Mouse (Mus musculus) heart, embryonic 12.5 days (tissue): Measurements from ENCODE around the gene Trp53rka. TPM values are rescaled to one million over a fixed set of nuclear protein-coding genes. Genes with fewer than 3 reads are reported as not detected.

Experiments
- ATAC-seq: fragments of 200-750 bp; cut with Nextera tagmentation; 2 replicates; pipeline ENCODE4 v1.8.0; 2017; ENCODE audit warnings: moderate TSS enrichment, moderate library complexity; ENCODE audit not compliant: insufficient number of reproducible peaks, low FRiP score
- H3K27ac ChIP-seq: fragments of 300-500 bp; sonication (generic); 2 replicates; pipeline ENCODE4 v1.5.1; 2016; ENCODE audit warnings: mild to moderate bottlenecking, moderate library complexity; ENCODE audit not compliant: poor library complexity, severe bottlenecking
- H3K27me3 ChIP-seq: fragments of 300-500 bp; sonication (generic); replicated peaks from 2 replicates; pipeline ENCODE4 v1.6.1; 2016; ENCODE audit warnings: mild to moderate bottlenecking, moderate library complexity
- H3K36me3 ChIP-seq: fragments of 300-500 bp; sonication (generic); 2 replicates; pipeline ENCODE4 v1.6.1; 2016; ENCODE audit warnings: mild to moderate bottlenecking, moderate library complexity
- H3K4me1 ChIP-seq: fragments of 300-500 bp; sonication (generic); replicated peaks from 2 replicates; pipeline ENCODE4 v1.6.1; 2016; ENCODE audit warnings: mild to moderate bottlenecking
- H3K4me2 ChIP-seq: fragments of 300-500 bp; sonication (generic); 2 replicates; pipeline ENCODE4 v1.6.1; 2016; ENCODE audit warnings: mild to moderate bottlenecking, moderate library complexity
- H3K4me3 ChIP-seq: fragments of 300-500 bp; sonication (generic); 2 replicates; pipeline ENCODE4 v1.5.1; 2016; ENCODE audit warnings: mild to moderate bottlenecking
- H3K9ac ChIP-seq: fragments of 300-500 bp; sonication (generic); 2 replicates; pipeline ENCODE4 v1.6.1; 2016; ENCODE audit warnings: mild to moderate bottlenecking, moderate library complexity
- H3K9me3 ChIP-seq: fragments of 300-500 bp; sonication (generic); replicated peaks from 2 replicates; pipeline ENCODE4 v1.6.1; 2016; ENCODE audit warnings: mild to moderate bottlenecking, moderate library complexity
- WGBS: fragments of 180-500 bp; shearing (Covaris S2); methylation state at CpG from one replicate; pipeline ENCODE4 v1.1.7; 2016; 5-methylcytosine and 5-hydroxymethylcytosine counted together
- polyA plus RNA-seq: library from polyadenylated mRNA; unstranded; fragments of >200 nt; fragmentation: Nextera tagmentation; extraction: Ambion mirVana; gene quantifications from 2 replicates; pipeline ENCODE4 v1.2.1, GENCODE M21; 2016

The Trp53rka gene
- polyA plus RNA-seq, 1 experiment from 2014 or later, result 22.6 TPM

DNA sequence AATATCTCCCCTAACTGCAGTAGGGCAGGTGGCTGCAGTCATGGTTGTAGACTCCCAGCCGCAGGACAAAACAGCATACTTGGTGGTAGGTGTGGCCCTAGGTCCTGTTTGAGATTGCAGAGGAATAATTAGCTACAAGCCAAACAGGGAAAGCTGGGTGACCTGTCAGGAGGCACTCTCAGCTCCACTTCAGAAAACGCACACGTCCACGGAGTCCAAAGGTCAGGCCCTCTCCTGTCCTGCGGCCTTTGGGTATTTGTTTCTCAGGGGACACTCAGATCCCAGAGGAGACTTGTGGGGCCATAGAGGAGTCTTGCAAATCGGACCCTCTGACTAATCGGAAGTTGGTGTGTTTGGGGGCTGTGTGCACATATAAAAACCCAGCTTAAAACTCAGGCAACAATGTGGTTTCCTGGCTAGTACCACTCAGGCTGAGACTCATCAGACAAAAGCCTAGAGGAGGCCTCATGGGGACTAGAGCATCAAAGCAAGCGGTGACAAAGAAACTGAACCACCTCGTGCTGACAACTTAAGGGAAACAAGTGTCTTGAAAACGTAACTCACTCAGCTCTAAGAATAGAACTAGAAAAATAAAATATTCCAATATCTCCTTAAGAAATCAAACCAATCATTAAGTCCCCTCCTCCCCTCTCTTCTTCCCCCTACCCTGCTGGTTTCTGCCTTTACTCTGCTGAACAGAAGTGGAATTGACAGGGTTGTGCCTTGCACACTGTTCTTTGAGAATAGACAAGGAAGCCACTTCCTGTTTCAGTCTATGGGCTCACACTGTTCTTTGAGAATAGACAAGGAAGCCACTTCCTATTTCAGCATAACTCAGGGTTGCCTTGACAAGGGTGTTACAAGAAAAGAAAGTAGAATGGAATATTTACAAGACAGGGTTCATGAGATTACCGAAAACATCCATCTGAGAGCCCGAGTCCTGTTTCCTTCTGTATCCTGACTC is 40.1 kb downstream of the Trp53rka start:
- Histone ChIP-seq H3K9ac (no peak overlapping the region), H3K27ac (no peak overlapping the region), H3K4me3 (no peak overlapping the region), H3K36me3 (no peaks in the 10 kb centered on the region), H3K27me3 (peaks cover 3% of the 10 kb centered on the region), H3K4me2 (no peak overlapping the region), H3K9me3 (no peaks in the 10 kb centered on the region), H3K4me1 (no peaks in the 10 kb centered on the region)
- WGBS, result 71% methylated on average over 12 of the region's 12 CpGs
- ATAC-seq, result no peak

DNA sequence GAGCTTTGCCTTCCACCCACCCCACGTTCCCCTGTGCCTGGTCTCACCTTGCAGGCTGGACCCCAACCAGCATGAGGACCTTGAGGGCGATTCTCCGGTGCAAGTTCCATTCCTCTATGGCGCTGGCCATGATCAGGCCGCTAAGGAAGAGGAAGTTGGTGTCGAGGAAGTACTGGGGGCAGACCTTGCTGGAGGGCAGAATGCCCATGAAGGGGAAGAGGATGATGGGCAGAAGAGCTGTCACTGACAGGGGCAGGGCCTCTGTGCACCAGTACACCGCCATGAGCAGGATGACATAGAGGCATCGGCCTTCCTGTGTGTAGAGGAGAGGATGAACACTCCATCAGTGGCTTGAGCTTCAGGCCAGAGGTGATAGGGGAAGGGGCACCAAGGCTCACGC is 44.6 kb downstream of the Trp53rka start:
- ATAC-seq, result no peak
- no peak overlapping the region for H3K27ac ChIP-seq
- no peaks in the 10 kb centered on the region for H3K9me3 ChIP-seq
- 77% methylated on average over 9 of the region's 9 CpGs for WGBS
- H3K4me1 ChIP-seq, result no peaks in the 10 kb centered on the region
- H3K4me2 ChIP-seq, result no peak overlapping the region
- H3K36me3 ChIP-seq, result no peaks in the 10 kb centered on the region
- H3K27me3 ChIP-seq, result peaks cover under 1% of the 10 kb centered on the region; the same call in 1 of the 2 replicates
- H3K4me3 ChIP-seq, result no peak overlapping the region
- no peak overlapping the region for H3K9ac ChIP-seq

DNA sequence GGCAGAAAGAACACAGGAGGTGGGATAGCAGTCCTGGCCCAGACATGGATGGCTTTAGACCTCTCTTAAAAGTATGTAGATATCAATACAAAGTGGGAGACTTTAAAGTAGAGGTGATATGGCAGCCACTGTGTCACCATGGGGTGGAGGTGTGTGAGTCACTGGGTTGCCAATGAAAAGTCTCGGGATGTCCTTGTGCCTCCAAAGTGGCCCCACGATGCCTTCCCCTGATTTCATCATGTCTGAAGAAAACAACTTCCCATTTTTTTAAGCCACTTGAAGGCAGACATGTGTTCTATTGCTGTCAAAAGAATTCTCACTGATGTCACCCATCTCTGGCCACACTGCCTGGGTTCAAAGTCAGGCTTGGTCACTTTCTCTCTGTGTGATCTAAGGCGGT is 48.3 kb downstream of the Trp53rka start:
- H3K27ac ChIP-seq, result no peak overlapping the region
- H3K27me3 ChIP-seq, result peaks cover 6% of the 10 kb centered on the region; the same call in 1 of the 2 replicates
- no peak overlapping the region for H3K9ac ChIP-seq
- H3K4me2 ChIP-seq, result no peak overlapping the region
- no peak for ATAC-seq
- 70% methylated on average over 3 of the region's 3 CpGs for WGBS
- no peak overlapping the region for H3K4me3 ChIP-seq
- H3K9me3 ChIP-seq, result no peaks in the 10 kb centered on the region
- no peaks in the 10 kb centered on the region for H3K4me1 ChIP-seq
- no peaks in the 10 kb centered on the region for H3K36me3 ChIP-seq

DNA sequence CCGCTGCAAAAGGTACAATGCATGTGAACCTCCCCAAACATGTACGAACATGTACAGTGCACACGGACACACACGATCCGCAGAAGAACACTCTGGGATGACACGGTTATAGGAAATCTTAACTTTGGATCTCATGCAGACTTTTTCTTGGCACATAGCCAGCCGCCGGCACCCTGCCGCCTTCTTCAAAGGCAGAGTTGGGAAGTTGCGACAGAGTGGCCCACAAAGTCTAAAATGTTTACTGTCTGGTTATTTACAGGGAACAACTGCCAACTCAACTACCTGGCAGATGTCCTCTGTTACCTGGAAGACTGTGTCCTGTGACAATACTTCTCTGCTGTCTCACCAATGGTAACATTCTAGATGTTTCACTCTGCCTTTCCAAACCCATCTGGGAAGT is 50.1 kb downstream of the Trp53rka start:
- H3K4me1 ChIP-seq, result no peaks in the 10 kb centered on the region
- H3K27me3 ChIP-seq, result 0 out of 2 replicates have a peak, but pooled peaks cover 6% of the 10 kb centered on the region
- H3K27ac ChIP-seq, result no peak overlapping the region
- WGBS, result 78% methylated on average over 10 of the region's 10 CpGs
- H3K36me3 ChIP-seq, result no peaks in the 10 kb centered on the region
- H3K4me2 ChIP-seq, result no peak overlapping the region
- H3K9me3 ChIP-seq, result no peaks in the 10 kb centered on the region
- no peak for ATAC-seq
- no peak overlapping the region for H3K9ac ChIP-seq
- no peak overlapping the region for H3K4me3 ChIP-seq

DNA sequence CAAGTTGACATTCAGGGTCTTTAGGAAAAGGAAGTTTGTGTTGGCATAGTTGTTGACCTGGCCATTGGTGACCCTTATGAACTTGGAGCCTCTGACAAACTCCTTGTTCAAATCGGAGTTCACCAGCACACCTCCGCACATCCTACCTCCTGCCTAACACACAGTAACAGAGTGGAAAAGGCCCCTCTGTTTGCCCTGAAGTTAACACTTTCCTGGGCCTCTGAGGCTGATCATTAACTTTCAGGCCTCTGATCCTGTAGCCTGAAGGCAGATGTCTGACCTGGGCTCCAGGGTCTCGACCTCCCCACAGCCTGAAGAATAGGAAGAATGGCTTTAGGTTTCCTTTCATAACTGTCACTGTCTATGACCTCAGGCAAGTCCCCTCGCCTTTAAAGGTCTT is 51.5 kb downstream of the Trp53rka start:
- Histone ChIP-seq H3K9ac (no peak overlapping the region), H3K4me1 (no peaks in the 10 kb centered on the region), H3K9me3 (no peaks in the 10 kb centered on the region), H3K4me2 (no peak overlapping the region), H3K27me3 (0 out of 2 replicates have a peak, but pooled peaks cover 6% of the 10 kb centered on the region), H3K27ac (no peak overlapping the region), H3K4me3 (no peak overlapping the region), H3K36me3 (no peaks in the 10 kb centered on the region)
- 65% methylated on average over 4 of the region's 4 CpGs for WGBS
- no peak for ATAC-seq

Other genes starting within 250 kb of the Trp53rka start
- 39.7 and 40.6 TPM in 2 replicates for gene Slc35c2, start 205.5 kb downstream of the Trp53rka start, polyA plus RNA-seq
- gene Elmo2, start 166.8 kb downstream of the Trp53rka start, polyA plus RNA-seq, result 47.1 TPM in 2 replicates
- gene Zfp663, start 124.6 kb downstream of the Trp53rka start, polyA plus RNA-seq, result 0.08 TPM in 1 of 2 replicates, not detected in the other
- 9.7 and 10.1 TPM in 2 replicates for gene Zfp334, start 105.1 kb downstream of the Trp53rka start, polyA plus RNA-seq
- 0.11 TPM in 1 of 2 replicates, not detected in the other for gene Ocstamp, start 92.9 kb downstream of the Trp53rka start, polyA plus RNA-seq
- gene Slc13a3, start 20.1 kb downstream of the Trp53rka start, polyA plus RNA-seq, result 0.06 and 0.19 TPM in 2 replicates
- 5.7 and 6.3 TPM in 2 replicates for gene Slc2a10, start 10.5 kb upstream of the Trp53rka start, polyA plus RNA-seq
- 0.13 TPM in 2 replicates for gene Eya2, start 101.7 kb upstream of the Trp53rka start, polyA plus RNA-seq